Mouse (Mus musculus) thymus, adult 2 months (tissue): ENCODE results near the gene Msh6.
"Not testable (repeated sequence)": the region's sequence is repeated elsewhere in the genome, so short reads cannot be mapped to it uniquely, and the experiment has no call there.

Experiments used
- CTCF ChIP-seq: fragments of 200-500 bp; IDR thresholded peaks from 2 replicates; pipeline ENCODE4 v1.5.1; 2012; ENCODE audit warnings: mild to moderate bottlenecking, control low read depth, low read length, moderate library complexity, borderline replicate concordance; ENCODE audit not compliant: control insufficient read depth, poor library complexity, insufficient read depth; ENCODE audit errors: extremely low read depth
- POLR2A ChIP-seq: fragments of 200-500 bp; IDR thresholded peaks from 2 replicates; pipeline ENCODE4 v1.6.1; 2012; ENCODE audit warnings: mild to moderate bottlenecking, low read length, control low read depth, moderate library complexity; ENCODE audit not compliant: control insufficient read depth, poor library complexity, insufficient read depth; ENCODE audit errors: extremely low read depth

- not testable (repeated sequence) for TF ChIP-seq POLR2A, CTCF
These were observed 2.9 kb upstream of the Msh6 start for GRCm38 (mm10) chr17:87971696-87972591.
